Mouse (Mus musculus) cerebellum, postnatal 36 days (tissue): ENCODE measurements around the gene Arid2.
A peak's percentile ranks its signal among the peaks of the same experiment; 100 is the strongest.
"Not testable (repeated sequence)": the region's sequence is repeated elsewhere in the genome, so short reads cannot be mapped to it uniquely, and the experiment has no call there.

Experiments
- DNase-seq, 2 experiments: peaks; one replicate each; pipeline ENCODE4 v3.0.0; 2021 to 2022; ENCODE audit warnings: mixed read lengths in 2 of 2

The Arid2 gene

GRCm38 (mm10) chr15:96287369-96287975, at the start of gene Arid2:
Arid2 (plus strand) TSS chr15:96287518.
- peak; percentile 67 to 73 for DNase-seq

- DNase-seq = no peak
Measured at GRCm38 (mm10) chr15:96238071-96238470, 49.2 kb upstream of the Arid2 start.

- no peak for DNase-seq
Measured at GRCm38 (mm10) chr15:96244171-96244570, 43.1 kb upstream of the Arid2 start.

GRCm38 (mm10) chr15:96244715-96245114, 42.6 kb upstream of the Arid2 start:
- not testable (repeated sequence) for DNase-seq

- DNase-seq = no peak
Measured at GRCm38 (mm10) chr15:96253827-96254226, 33.5 kb upstream of the Arid2 start.

- no peak for DNase-seq
Measured at GRCm38 (mm10) chr15:96254356-96254755, 33.0 kb upstream of the Arid2 start.

GRCm38 (mm10) chr15:96257781-96258180, 29.5 kb upstream of the Arid2 start:
- DNase-seq = no peak

- no peak for DNase-seq
Measured at GRCm38 (mm10) chr15:96264614-96265013, 22.7 kb upstream of the Arid2 start.

- no peak for DNase-seq
Measured at GRCm38 (mm10) chr15:96267933-96268332, 19.4 kb upstream of the Arid2 start.

GRCm38 (mm10) chr15:96268610-96269009, 18.7 kb upstream of the Arid2 start:
- DNase-seq = no peak

- no peak for DNase-seq
Measured at GRCm38 (mm10) chr15:96269402-96269801, 17.9 kb upstream of the Arid2 start.

GRCm38 (mm10) chr15:96270272-96270880, 16.9 kb upstream of the Arid2 start:
- DNase-seq = no peak

GRCm38 (mm10) chr15:96272356-96272755, 15.0 kb upstream of the Arid2 start:
- peak; percentile 41 to 50 for DNase-seq

- DNase-seq = no peak
Measured at GRCm38 (mm10) chr15:96274341-96274740, 13.0 kb upstream of the Arid2 start.

GRCm38 (mm10) chr15:96275198-96275597, 12.1 kb upstream of the Arid2 start:
- DNase-seq = no peak

- DNase-seq = no peak
Measured at GRCm38 (mm10) chr15:96275810-96276493, 11.4 kb upstream of the Arid2 start.

- no peak for DNase-seq
Measured at GRCm38 (mm10) chr15:96277061-96277460, 10.3 kb upstream of the Arid2 start.

GRCm38 (mm10) chr15:96281236-96281635, 6.1 kb upstream of the Arid2 start:
- DNase-seq = no peak

- DNase-seq = no peak
Measured at GRCm38 (mm10) chr15:96283141-96283540, 4.2 kb upstream of the Arid2 start.

GRCm38 (mm10) chr15:96283920-96284431, 3.3 kb upstream of the Arid2 start:
- DNase-seq = peak; percentile 32 to 53

- peak in 1 of 2 experiments; percentile 65 for DNase-seq
Measured at GRCm38 (mm10) chr15:96284711-96285322, 2.5 kb upstream of the Arid2 start.

- DNase-seq = peak; percentile 86 to 89
Measured at GRCm38 (mm10) chr15:96285323-96286014, 1.8 kb upstream of the Arid2 start.
